Mouse (Mus musculus): Measurements from ENCODE around the gene Kdm4b. TPM values are rescaled to one million over a fixed set of nuclear protein-coding genes. Genes with fewer than 3 reads are reported as not detected.
A peak's percentile ranks its signal among the peaks of the same experiment; 100 is the strongest.

Gene Kdm4b
- polyA plus RNA-seq, 1 experiment from 2014 or later: 53.5 TPM

GRCm38 (mm10) chr17:56294241-56294640 lies 31.6 kb upstream of the Kdm4b start:
- 82% methylated on average over 19 of the region's 19 CpGs for WGBS
- Histone ChIP-seq H3K4me1 (ENCODE audit: control insufficient read depth, insufficient read depth, low read depth, low read length) (peaks cover 10% of the 10 kb centered on the region), H3K36me3 (ENCODE audit: control insufficient read depth, insufficient read depth, low read length) (no peaks in the 10 kb centered on the region), H3K4me3 (ENCODE audit: low read length) (no peak overlapping the region), H3K27ac (ENCODE audit: low read depth, low read length) (peak overlapping the region; percentile 54; the same call in 1 of the 2 replicates), H3K9me3 (ENCODE audit: control insufficient read depth, low read length) (no peaks in the 10 kb centered on the region), H3K4me2 (ENCODE audit: low read length) (no peak overlapping the region), H3K9ac (ENCODE audit: low read depth, low read length) (no peak overlapping the region), H3K27me3 (replicated peaks; ENCODE audit: control insufficient read depth, insufficient read depth, low read length) (no peaks in the 10 kb centered on the region)
- 0 out of 2 replicates have a peak, but pooled peaks have one; percentile 15 for ATAC-seq

DNA sequence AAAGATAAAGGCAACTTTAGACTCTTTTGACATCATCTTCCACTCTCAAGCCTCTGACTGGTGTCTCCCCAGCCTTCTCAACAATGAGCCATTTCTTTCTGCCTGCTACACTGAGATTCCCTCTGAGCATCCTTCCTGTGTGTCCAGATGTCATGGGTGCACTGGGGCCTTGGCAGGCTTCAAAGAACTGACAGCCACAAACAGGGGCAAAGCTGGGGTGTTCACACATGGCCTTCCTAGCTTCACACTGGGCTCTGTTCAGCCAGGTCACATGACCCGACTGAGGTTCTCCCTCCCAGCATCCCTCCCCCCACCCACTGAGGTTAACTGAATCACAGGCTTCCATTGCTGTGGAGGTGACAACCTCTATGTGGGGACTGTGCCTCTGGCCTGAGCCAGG lies 29.7 kb upstream of the Kdm4b start:
- 58% methylated on average over 1 of the region's 1 CpGs for WGBS
- Histone ChIP-seq H3K9me3 (ENCODE audit: control insufficient read depth, low read length) (no peaks in the 10 kb centered on the region), H3K4me3 (ENCODE audit: low read length) (no peak overlapping the region), H3K36me3 (ENCODE audit: control insufficient read depth, insufficient read depth, low read length) (no peaks in the 10 kb centered on the region), H3K27me3 (replicated peaks; ENCODE audit: control insufficient read depth, insufficient read depth, low read length) (no peaks in the 10 kb centered on the region), H3K9ac (ENCODE audit: low read depth, low read length) (no peak overlapping the region), H3K4me2 (ENCODE audit: low read length) (no peak overlapping the region), H3K27ac (ENCODE audit: low read depth, low read length) (no peak overlapping the region), H3K4me1 (ENCODE audit: control insufficient read depth, insufficient read depth, low read depth, low read length) (no peaks in the 10 kb centered on the region)
- ATAC-seq: no peak

DNA sequence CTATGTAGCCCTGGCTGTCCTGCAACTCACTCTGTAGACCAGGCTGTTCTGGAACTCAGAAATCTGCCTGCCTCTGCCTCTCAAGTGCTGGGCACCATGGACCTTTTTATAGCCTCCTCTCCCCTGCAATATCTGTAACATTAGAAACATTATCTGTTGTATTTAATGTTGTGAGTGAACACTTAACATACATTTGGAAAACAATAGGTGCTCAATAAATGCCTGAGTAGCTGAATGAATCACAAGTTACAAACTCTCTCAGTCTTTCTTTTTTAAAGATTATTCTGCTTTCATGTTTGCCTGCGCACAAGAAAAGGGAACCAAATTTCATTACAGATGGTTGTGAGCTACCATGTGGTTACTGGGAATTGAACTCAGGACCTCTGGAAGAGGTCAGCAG lies 27.6 kb upstream of the Kdm4b start:
- Histone ChIP-seq H3K27ac (ENCODE audit: low read depth, low read length) (no peak overlapping the region), H3K9ac (ENCODE audit: low read depth, low read length) (no peak overlapping the region), H3K4me1 (ENCODE audit: control insufficient read depth, insufficient read depth, low read depth, low read length) (peaks cover 6% of the 10 kb centered on the region), H3K9me3 (ENCODE audit: control insufficient read depth, low read length) (no peaks in the 10 kb centered on the region), H3K36me3 (ENCODE audit: control insufficient read depth, insufficient read depth, low read length) (no peaks in the 10 kb centered on the region), H3K27me3 (replicated peaks; ENCODE audit: control insufficient read depth, insufficient read depth, low read length) (no peaks in the 10 kb centered on the region; the same call in 1 of the 2 replicates), H3K4me2 (ENCODE audit: low read length) (no peak overlapping the region), H3K4me3 (ENCODE audit: low read length) (no peak overlapping the region)
- no peak for ATAC-seq
- WGBS: 97% methylated on average over 1 of the region's 1 CpGs

GRCm38 (mm10) chr17:56300186-56300585 lies 25.7 kb upstream of the Kdm4b start, which contains the start of gene Arrdc5:
TSS of gene Arrdc5 (minus strand) at chr17:56300286.
- H3K4me2 ChIP-seq (ENCODE audit: low read length): no peak within 1 kb of the TSS
- no peaks in the 10 kb centered on the region for H3K9me3 ChIP-seq (ENCODE audit: control insufficient read depth, low read length)
- no peak for ATAC-seq
- H3K36me3 ChIP-seq (ENCODE audit: control insufficient read depth, insufficient read depth, low read length): no peaks in the 10 kb centered on the region
- H3K27ac ChIP-seq (ENCODE audit: low read depth, low read length): no peak within 1 kb of the TSS
- peaks cover 19% of the 10 kb centered on the region for H3K4me1 ChIP-seq (ENCODE audit: control insufficient read depth, insufficient read depth, low read depth, low read length)
- no peak within 1 kb of the TSS for H3K4me3 ChIP-seq (ENCODE audit: low read length)
- H3K27me3 ChIP-seq (replicated peaks; ENCODE audit: control insufficient read depth, insufficient read depth, low read length): no peaks in the 10 kb centered on the region; the same call in 1 of the 2 replicates
- 92% methylated on average over 9 of the region's 9 CpGs for WGBS
- no peak within 1 kb of the TSS for H3K9ac ChIP-seq (ENCODE audit: low read depth, low read length)

GRCm38 (mm10) chr17:56302363-56302996 lies 23.4 kb upstream of the Kdm4b start:
- WGBS: 30% methylated on average over 13 of the region's 13 CpGs
- no peak overlapping the region for H3K27ac ChIP-seq (ENCODE audit: low read depth, low read length)
- H3K36me3 ChIP-seq (ENCODE audit: control insufficient read depth, insufficient read depth, low read length): no peaks in the 10 kb centered on the region
- H3K9me3 ChIP-seq (ENCODE audit: control insufficient read depth, low read length): no peaks in the 10 kb centered on the region
- H3K27me3 ChIP-seq (replicated peaks; ENCODE audit: control insufficient read depth, insufficient read depth, low read length): no peaks in the 10 kb centered on the region; the same call in 1 of the 2 replicates
- H3K4me1 ChIP-seq (ENCODE audit: control insufficient read depth, insufficient read depth, low read depth, low read length): peaks cover 24% of the 10 kb centered on the region
- no peak overlapping the region for H3K9ac ChIP-seq (ENCODE audit: low read depth, low read length)
- no peak overlapping the region for H3K4me3 ChIP-seq (ENCODE audit: low read length)
- ATAC-seq: peak; percentile 18
- H3K4me2 ChIP-seq (ENCODE audit: low read length): peak overlapping the region; percentile 96

DNA sequence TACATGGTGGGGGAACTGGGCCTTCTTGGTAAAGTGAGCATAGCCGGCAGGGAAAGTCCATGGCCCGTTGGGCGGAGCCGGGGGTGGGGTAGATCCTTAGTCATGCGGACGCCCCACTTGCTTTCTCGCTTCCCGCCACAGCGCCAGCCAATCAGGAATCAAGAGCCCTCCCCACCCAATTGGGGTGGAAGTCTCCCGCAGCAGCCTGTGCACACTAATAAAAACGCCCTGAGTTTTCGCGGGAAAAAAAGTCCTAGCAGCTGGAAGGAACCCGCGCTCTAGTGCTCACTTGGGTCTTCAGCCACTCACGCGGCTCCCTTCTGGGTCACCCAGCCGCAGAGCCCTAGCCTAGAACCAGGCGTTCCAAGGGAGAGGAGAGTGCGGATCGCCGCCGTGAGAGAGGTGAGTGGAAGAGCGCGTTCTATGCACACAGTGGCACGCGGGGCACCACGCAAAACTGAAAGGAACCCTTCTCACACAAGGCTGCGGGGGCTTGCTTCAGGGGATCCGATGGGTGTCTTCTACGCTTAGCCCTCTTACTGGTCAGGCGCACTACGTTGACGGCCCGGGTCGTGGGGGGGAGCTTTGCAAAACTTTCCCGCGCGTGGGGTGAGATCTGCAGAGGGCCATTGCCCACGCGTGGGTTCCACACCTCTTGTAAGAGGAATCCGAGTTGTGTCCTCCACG lies 22.6 kb upstream of the Kdm4b start, which contains the start of gene Uhrf1:
Gene Uhrf1 (plus strand): TSS at position 162 of the 687 bp plus-strand sequence.
- Histone ChIP-seq H3K4me3 (ENCODE audit: low read length) (peak within 1 kb of the TSS; percentile 89), H3K4me1 (ENCODE audit: control insufficient read depth, insufficient read depth, low read depth, low read length) (peaks cover 24% of the 10 kb centered on the region), H3K9ac (ENCODE audit: low read depth, low read length) (peak within 1 kb of the TSS; percentile 75), H3K27me3 (replicated peaks; ENCODE audit: control insufficient read depth, insufficient read depth, low read length) (no peaks in the 10 kb centered on the region; the same call in 1 of the 2 replicates), H3K9me3 (ENCODE audit: control insufficient read depth, low read length) (no peaks in the 10 kb centered on the region), H3K4me2 (ENCODE audit: low read length) (peak within 1 kb of the TSS; percentile 96), H3K36me3 (ENCODE audit: control insufficient read depth, insufficient read depth, low read length) (no peaks in the 10 kb centered on the region), H3K27ac (ENCODE audit: low read depth, low read length) (peak within 1 kb of the TSS; percentile 44; the same call in 1 of the 2 replicates)
- under 1% methylated on average over 43 of the region's 43 CpGs for WGBS
- ATAC-seq: peak; percentile 46

GRCm38 (mm10) chr17:56303847-56304586 lies 21.8 kb upstream of the Kdm4b start:
- Histone ChIP-seq H3K9me3 (ENCODE audit: control insufficient read depth, low read length) (no peaks in the 10 kb centered on the region), H3K36me3 (ENCODE audit: control insufficient read depth, insufficient read depth, low read length) (no peaks in the 10 kb centered on the region), H3K4me1 (ENCODE audit: control insufficient read depth, insufficient read depth, low read depth, low read length) (peaks cover 24% of the 10 kb centered on the region), H3K27me3 (replicated peaks; ENCODE audit: control insufficient read depth, insufficient read depth, low read length) (no peaks in the 10 kb centered on the region; the same call in 1 of the 2 replicates), H3K27ac (ENCODE audit: low read depth, low read length) (peak overlapping the region; percentile 44; the same call in 1 of the 2 replicates), H3K9ac (ENCODE audit: low read depth, low read length) (peak overlapping the region; percentile 75), H3K4me2 (ENCODE audit: low read length) (peak overlapping the region; percentile 96), H3K4me3 (ENCODE audit: low read length) (peak overlapping the region; percentile 89)
- ATAC-seq: peak; percentile 96
- under 1% methylated on average over 67 of the region's 68 CpGs for WGBS

GRCm38 (mm10) chr17:56304718-56305117 lies 21.1 kb upstream of the Kdm4b start:
- ATAC-seq: no peak
- Histone ChIP-seq H3K9me3 (ENCODE audit: control insufficient read depth, low read length) (no peaks in the 10 kb centered on the region), H3K36me3 (ENCODE audit: control insufficient read depth, insufficient read depth, low read length) (no peaks in the 10 kb centered on the region), H3K4me1 (ENCODE audit: control insufficient read depth, insufficient read depth, low read depth, low read length) (peaks cover 24% of the 10 kb centered on the region), H3K4me2 (ENCODE audit: low read length) (peak overlapping the region; percentile 96), H3K27ac (ENCODE audit: low read depth, low read length) (no peak overlapping the region), H3K9ac (ENCODE audit: low read depth, low read length) (peak overlapping the region; percentile 75), H3K27me3 (replicated peaks; ENCODE audit: control insufficient read depth, insufficient read depth, low read length) (no peaks in the 10 kb centered on the region; the same call in 1 of the 2 replicates), H3K4me3 (ENCODE audit: low read length) (peak overlapping the region; percentile 89)
- 16% methylated on average over 11 of the region's 11 CpGs for WGBS

Data from hindbrain, embryonic 16.5 days (tissue).